Mouse (Mus musculus): Measurements from ENCODE around the gene Pou4f2.

Pou4f2 gene

GRCm38 (mm10) chr8:78436071-78436651, at the start of gene Pou4f2:
Gene Pou4f2 (minus strand): TSS chr8:78436645.
- DNase-seq (ENCODE audit: low spot score): no peak

- DNase-seq (ENCODE audit: low spot score): no peak
These were observed 40.8 kb upstream of the Pou4f2 start for GRCm38 (mm10) chr8:78477051-78477829.

DNA sequence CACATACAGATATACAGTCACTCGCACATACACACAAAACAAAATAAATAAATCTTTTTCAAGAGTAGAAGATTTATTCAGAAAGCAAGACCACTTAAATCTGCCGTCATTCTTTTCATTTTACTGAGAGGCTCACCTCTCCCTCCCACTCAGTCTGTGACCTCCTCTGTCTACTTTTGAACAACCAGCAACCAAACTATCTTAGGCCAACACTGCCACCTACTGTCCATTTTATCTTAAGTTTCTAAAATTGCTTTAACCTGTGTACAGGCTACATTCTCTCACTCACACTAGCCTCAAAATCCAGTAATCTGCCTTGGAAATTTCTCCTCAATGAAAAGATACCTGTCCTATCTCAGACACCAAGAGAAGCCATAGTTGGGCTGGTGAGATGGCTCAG, 31.4 kb upstream of the Pou4f2 start:
- no peak for DNase-seq (ENCODE audit: low spot score)

GRCm38 (mm10) chr8:78463941-78464340, 27.5 kb upstream of the Pou4f2 start:
- no peak for DNase-seq (ENCODE audit: low spot score)

DNA sequence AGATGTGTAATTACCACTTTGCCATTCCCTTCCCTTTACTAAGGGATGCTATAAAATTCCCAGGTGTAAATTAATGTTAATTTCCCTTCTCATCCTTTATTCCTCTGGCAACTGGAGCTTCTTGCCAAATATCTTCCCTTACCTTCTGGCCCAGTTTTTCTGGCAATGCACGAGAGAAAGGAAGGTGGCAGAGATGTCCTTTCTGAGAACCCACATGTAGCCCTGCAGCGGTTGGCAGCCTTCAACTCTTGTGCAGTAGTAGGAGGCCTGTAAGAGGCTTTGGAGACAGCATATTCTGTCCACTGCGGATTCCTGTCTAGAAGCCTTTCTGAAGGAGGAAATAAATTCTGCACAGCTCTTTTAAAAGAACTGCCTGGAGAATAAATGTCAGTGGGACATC, 20.0 kb upstream of the Pou4f2 start:
- DNase-seq (ENCODE audit: low spot score): no peak

DNA sequence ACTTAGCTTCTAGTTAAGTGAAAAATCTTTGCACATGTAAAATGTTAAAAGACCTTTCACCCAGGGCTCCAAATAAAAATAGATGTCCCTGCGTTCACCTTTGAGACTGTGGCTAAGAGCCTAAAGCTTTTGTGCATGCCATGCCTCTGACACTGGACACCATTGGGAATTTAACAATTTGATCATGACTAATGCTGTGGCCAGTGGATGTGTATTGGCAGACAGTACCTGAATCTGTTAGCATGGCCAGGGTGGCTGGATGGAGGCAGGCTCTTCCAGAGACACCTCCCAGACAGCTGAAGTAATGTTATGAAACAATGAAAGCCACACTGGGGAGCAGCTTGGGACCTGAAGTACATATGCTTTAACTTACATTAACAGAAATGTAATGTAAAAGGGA, 6.3 kb upstream of the Pou4f2 start:
- DNase-seq (ENCODE audit: low spot score): no peak

DNA sequence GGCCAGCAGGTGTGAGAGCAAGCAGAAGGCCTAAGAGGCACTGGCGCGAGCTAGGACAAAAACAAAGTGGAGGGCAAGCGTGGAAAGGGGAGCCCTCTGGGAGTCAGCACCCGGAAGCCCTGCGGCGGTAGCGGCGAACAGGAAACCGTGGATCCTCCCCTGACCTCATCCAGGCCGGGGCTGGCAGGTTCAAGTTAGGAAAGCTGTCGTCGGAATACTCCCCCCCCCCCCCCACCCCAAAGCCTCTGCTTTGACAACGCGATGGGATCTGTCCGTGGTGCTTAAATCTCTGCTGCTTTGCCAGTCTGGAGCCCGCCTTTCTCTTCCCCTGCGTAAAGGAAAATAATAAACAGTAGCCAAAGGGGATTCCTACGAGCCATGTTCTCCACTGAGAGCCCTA, 1.7 kb upstream of the Pou4f2 start:
- peak; percentile 61 for DNase-seq (ENCODE audit: low spot score)

DNA sequence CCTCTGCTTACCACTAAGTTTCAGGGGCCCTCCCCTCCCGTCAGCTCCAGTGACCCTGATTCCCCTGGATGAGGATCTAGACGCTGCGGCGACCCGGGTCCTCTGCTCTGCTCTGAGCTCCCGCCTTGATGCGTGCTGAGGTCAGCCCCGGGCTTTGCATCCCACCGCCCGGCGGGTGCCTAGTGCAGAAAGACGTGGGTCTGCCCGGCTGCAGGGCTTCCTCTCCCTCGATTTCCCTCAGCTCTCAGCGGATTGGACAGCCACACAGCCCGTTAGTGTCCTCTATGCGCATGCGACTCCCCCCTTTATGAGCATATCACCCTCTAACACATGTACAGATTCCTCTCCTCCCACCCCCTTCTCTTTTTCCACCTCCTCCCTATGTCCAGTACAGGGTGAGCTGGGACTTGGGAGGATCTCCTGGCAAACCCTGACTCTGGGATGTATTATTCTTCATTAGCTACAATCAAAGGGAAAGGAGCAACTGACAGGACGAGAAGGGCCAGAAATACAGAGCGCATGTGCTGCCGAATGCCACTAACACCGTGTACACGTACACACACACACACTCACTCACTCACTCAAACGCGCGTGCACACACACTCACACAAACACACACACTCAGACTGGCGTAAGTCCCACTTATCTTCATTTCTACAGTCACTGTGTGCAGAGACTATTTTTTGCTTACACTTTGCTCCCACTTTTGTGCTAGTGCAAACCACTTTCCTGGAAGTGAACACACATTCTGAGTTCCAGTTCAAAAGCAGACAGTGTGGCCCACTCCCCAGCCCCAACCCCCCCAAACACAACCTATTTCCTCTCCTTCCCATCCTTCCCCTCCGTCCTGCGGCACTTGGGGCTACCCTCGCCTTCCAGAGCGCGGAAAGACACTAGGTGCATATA, 948 bp upstream of the Pou4f2 start:
- no peak for DNase-seq (ENCODE audit: low spot score)

- DNase-seq (ENCODE audit: low spot score): no peak
These were observed 216 bp upstream of the Pou4f2 start for GRCm38 (mm10) chr8:78436661-78437060.

DNA sequence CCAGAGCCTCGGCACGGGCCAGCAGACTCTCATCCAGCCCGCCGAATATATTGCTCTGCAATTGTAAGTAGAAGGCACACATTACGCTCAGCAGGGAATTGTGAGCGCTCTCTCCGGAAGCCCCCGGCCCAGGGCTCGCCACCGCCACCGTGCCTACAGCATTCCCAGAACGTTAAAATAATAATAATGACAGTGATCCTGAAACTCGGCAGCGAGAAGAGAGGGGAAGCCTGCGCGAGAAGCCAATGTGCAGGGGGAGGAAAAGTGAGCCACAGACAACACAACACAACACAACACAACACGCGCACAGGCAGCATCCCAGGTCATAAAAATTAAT, 853 bp downstream of the Pou4f2 start:
- no peak for DNase-seq (ENCODE audit: low spot score)

DNA sequence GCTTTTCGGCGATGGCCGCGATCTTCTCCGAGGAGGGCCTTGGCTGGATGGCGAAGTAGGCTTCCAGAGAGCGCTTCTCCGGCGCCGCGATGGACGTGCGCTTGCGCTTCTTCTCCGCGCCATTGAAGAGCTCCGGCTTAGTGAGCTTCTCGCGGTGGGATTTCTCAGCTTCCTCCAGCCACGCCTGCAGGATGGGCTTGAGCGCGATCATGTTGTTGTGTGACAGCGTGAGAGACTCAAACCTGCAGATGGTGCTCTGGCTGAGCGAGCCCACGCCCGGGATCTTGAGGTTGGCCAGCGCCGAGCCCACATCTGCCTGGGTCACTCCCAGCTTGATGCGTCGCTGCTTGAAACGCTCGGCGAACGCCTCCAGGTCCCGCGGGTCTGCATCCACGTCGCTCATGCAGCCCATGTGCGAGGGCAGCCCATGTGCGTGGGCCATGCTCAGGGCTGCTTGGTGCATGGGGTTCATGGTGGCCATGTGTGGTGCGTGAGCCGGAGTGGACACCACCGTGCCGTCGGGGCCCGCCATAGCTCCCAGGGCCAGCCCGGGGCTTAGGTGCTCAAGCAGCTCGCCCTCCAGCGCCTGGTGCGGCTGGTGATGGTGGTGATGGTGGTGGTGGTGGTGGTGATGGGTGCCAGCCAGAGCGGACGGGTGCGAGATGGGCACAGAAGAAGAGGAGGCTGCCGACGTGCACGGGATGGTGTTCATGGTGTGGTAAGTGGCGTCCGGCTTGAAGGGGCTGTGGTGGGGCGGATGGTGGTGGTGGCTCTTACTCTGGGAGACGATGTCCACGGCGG, 1.4 kb downstream of the Pou4f2 start:
- no peak for DNase-seq (ENCODE audit: low spot score)

DNA sequence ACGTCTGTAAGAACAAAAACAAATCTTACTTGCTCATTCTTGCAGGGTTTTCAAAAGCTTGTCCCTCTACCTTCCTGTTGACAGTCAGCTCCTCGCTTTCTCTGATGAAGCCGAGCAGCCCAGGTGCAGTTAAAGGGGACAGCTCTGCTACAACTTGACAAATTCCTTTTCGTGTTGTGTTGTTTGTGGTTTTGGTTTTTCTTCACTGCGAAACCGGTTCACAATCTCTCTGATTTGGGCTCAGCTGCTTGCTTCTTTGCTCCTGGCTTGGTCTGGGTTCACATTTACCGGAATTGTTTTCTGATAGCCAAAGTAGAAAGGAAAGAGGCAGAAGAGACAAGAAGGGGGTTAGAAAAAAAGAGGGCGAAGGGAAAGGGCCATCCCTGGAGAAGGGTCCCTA, 2.1 kb downstream of the Pou4f2 start:
- no peak for DNase-seq (ENCODE audit: low spot score)

DNA sequence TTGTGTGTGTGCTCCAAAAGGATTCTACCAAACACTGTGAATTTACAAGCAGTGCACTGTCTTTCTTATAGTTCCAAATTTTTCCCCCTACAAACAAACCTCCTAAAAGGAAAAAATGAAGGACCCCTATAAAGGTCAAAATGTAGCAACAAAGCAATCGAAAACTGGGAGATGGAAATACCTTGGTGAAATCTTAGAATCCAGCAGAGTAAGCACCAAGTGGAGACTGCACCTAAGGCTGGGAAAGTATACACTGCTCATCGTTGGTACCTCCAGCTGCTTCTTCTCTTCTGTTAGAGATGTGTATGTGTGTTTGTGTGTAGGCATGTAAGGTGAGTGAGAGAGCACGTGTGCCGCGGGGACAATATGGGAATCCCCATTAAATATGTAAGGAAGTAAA, 3.1 kb downstream of the Pou4f2 start:
- DNase-seq (ENCODE audit: low spot score): no peak

- no peak for DNase-seq (ENCODE audit: low spot score)
These were observed 4.0 kb downstream of the Pou4f2 start for GRCm38 (mm10) chr8:78432451-78432850.

DNA sequence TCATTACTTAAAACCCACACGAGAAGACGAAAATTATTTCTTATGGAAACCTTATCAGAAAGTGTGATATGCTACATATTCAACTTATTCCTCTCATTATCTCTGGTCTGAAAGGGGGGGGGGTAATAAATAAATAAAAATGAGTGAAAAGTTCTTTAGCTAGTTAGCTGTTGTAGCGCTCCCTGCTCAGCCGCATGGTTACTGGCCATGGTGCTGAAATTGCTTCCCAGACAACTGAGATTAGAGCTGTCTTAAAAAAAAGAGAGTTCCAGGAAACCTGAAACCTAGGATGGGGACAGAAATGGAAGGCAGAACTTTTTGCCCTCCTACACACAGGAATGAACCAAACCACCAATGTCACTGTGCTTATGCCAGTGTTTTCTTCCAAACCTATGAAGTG, 5.1 kb downstream of the Pou4f2 start:
- peak; percentile 52 for DNase-seq (ENCODE audit: low spot score)

- DNase-seq (ENCODE audit: low spot score): no peak
These were observed 8.3 kb downstream of the Pou4f2 start for GRCm38 (mm10) chr8:78428148-78428547.

DNA sequence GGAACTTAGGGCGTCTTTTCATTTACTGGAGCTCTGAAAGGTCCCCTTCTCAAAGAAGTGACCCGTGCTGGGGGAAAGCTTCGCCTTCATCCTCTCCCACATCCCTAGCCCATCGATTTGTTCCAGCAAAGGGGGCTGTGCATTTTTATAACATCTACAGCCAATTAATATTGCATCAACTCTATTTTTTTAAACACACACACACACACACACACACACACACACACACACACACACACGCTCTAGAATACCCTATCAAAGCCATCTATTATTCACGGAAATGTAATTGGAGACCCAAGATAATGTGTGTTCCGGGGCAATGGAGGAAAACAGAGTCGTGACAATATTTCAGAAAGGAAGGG, 8.7 kb downstream of the Pou4f2 start:
- no peak for DNase-seq (ENCODE audit: low spot score)

DNA sequence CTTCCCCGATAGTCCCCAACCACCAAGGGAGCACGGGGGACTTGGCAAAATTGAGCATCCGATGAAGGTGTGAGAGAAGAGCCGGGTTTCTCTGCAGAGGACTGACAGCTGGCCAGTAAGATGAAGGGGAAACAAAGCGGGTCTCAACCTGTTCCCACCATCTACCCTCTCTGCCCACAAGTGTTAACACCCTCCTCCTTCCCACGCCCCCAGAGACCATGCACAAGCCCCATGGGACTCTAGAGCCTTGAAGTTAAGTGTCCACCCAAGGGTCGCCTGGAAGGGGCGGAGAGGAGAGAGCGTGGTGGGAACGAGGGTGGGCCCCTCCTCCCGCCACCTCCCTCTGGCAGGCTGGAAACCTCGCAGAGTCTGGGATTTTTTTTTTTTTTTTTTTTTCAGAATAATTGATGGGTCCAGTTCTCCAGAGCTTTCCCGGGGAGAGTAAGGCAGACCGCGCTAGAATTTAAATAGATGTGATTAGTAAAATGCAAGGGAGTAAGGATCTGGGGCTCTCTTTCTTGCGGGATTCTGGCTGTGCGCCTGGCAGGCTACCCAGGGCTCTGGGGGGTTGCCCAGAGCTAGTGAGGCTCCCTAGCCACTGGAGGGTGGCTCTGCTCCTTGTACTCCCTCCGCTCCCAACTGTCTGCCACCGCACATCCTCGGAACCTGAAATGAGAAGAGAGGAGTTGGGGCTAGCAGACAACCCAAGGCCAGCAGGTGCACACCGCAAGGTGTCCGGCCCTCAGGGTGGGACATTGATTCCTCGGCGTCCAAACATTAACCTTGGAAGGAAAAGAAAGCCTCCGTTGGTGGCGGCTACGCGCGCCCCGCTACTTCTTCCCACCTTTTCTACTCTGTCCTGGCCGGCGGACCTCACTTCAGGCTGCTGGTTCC, 9.3 kb downstream of the Pou4f2 start:
- no peak for DNase-seq (ENCODE audit: low spot score)

GRCm38 (mm10) chr8:78426455-78426854, 10.0 kb downstream of the Pou4f2 start:
- DNase-seq (ENCODE audit: low spot score): no peak

- DNase-seq (ENCODE audit: low spot score): no peak
These were observed 12.5 kb downstream of the Pou4f2 start for GRCm38 (mm10) chr8:78423937-78424336.

- no peak for DNase-seq (ENCODE audit: low spot score)
These were observed 16.3 kb downstream of the Pou4f2 start for GRCm38 (mm10) chr8:78420101-78420503.

Measured in yolk sac, embryonic 10.5 days (tissue).